Mouse (Mus musculus): ENCODE data around the gene Abcc4. TPM values are rescaled to one million over a fixed set of nuclear protein-coding genes. Genes with fewer than 3 reads are reported as not detected.

Gene Abcc4
- polyA plus RNA-seq, 1 experiment from 2014 or later, result 3.6 TPM

- Histone ChIP-seq H3K4me2 (ENCODE audit: low read depth, low read length) (no peak overlapping the region), H3K36me3 (replicated peaks; ENCODE audit: control insufficient read depth, insufficient read depth, low read depth, low read length) (no peaks in the 10 kb centered on the region), H3K4me1 (ENCODE audit: control insufficient read depth, insufficient read depth, low read length) (0 out of 2 replicates have a peak, but pooled peaks cover 2% of the 10 kb centered on the region), H3K9ac (replicated peaks; ENCODE audit: low read length) (no peak overlapping the region), H3K4me3 (ENCODE audit: low read depth, low read length) (no peak overlapping the region), H3K27me3 (ENCODE audit: control insufficient read depth, insufficient read depth, low read length) (no peaks in the 10 kb centered on the region), H3K27ac (replicated peaks; ENCODE audit: low read depth, low read length) (no peak overlapping the region), H3K9me3 (replicated peaks; ENCODE audit: control insufficient read depth, low read length) (no peaks in the 10 kb centered on the region)
- no peak for ATAC-seq (replicated peaks; ENCODE audit: insufficient number of reproducible peaks, low FRiP score, low TSS enrichment, low read depth)
- DNase-seq (ENCODE audit: low spot score), result no peak
- WGBS, result 90% methylated on average over 16 of the region's 16 CpGs
Measured at GRCm38 (mm10) chr14:118716372-118717312, 10.6 kb upstream of the Abcc4 start.

- WGBS, result 73% methylated on average over 6 of the region's 6 CpGs
- Histone ChIP-seq H3K4me1 (ENCODE audit: control insufficient read depth, insufficient read depth, low read length) (0 out of 2 replicates have a peak, but pooled peaks cover 2% of the 10 kb centered on the region), H3K9me3 (replicated peaks; ENCODE audit: control insufficient read depth, low read length) (no peaks in the 10 kb centered on the region), H3K27me3 (ENCODE audit: control insufficient read depth, insufficient read depth, low read length) (no peaks in the 10 kb centered on the region), H3K27ac (replicated peaks; ENCODE audit: low read depth, low read length) (no peak overlapping the region), H3K36me3 (replicated peaks; ENCODE audit: control insufficient read depth, insufficient read depth, low read depth, low read length) (no peaks in the 10 kb centered on the region), H3K4me2 (ENCODE audit: low read depth, low read length) (no peak overlapping the region), H3K9ac (replicated peaks; ENCODE audit: low read length) (no peak overlapping the region), H3K4me3 (ENCODE audit: low read depth, low read length) (no peak overlapping the region)
- no peak for DNase-seq (ENCODE audit: low spot score)
- ATAC-seq (replicated peaks; ENCODE audit: insufficient number of reproducible peaks, low FRiP score, low TSS enrichment, low read depth), result no peak
Measured at GRCm38 (mm10) chr14:118714720-118715119, 8.7 kb upstream of the Abcc4 start.

GRCm38 (mm10) chr14:118714320-118714719, 8.3 kb upstream of the Abcc4 start:
- Histone ChIP-seq H3K9me3 (replicated peaks; ENCODE audit: control insufficient read depth, low read length) (no peaks in the 10 kb centered on the region), H3K4me3 (ENCODE audit: low read depth, low read length) (no peak overlapping the region), H3K27ac (replicated peaks; ENCODE audit: low read depth, low read length) (no peak overlapping the region), H3K4me1 (ENCODE audit: control insufficient read depth, insufficient read depth, low read length) (0 out of 2 replicates have a peak, but pooled peaks cover 2% of the 10 kb centered on the region), H3K27me3 (ENCODE audit: control insufficient read depth, insufficient read depth, low read length) (no peaks in the 10 kb centered on the region), H3K9ac (replicated peaks; ENCODE audit: low read length) (no peak overlapping the region), H3K36me3 (replicated peaks; ENCODE audit: control insufficient read depth, insufficient read depth, low read depth, low read length) (no peaks in the 10 kb centered on the region), H3K4me2 (ENCODE audit: low read depth, low read length) (no peak overlapping the region)
- 83% methylated on average over 2 of the region's 2 CpGs for WGBS
- no peak for ATAC-seq (replicated peaks; ENCODE audit: insufficient number of reproducible peaks, low FRiP score, low TSS enrichment, low read depth)
- DNase-seq (ENCODE audit: low spot score), result no peak

GRCm38 (mm10) chr14:118713869-118714268, 7.8 kb upstream of the Abcc4 start:
- WGBS, result 7% methylated on average over 8 of the region's 8 CpGs
- H3K4me3 ChIP-seq (ENCODE audit: low read depth, low read length), result peak overlapping the region; percentile 16; the same call in 1 of the 2 replicates
- peak overlapping the region; percentile 37 for H3K4me2 ChIP-seq (ENCODE audit: low read depth, low read length)
- H3K36me3 ChIP-seq (replicated peaks; ENCODE audit: control insufficient read depth, insufficient read depth, low read depth, low read length), result no peaks in the 10 kb centered on the region
- 0 out of 2 replicates have a peak, but pooled peaks cover 2% of the 10 kb centered on the region for H3K4me1 ChIP-seq (ENCODE audit: control insufficient read depth, insufficient read depth, low read length)
- no peak for ATAC-seq (replicated peaks; ENCODE audit: insufficient number of reproducible peaks, low FRiP score, low TSS enrichment, low read depth)
- no peak for DNase-seq (ENCODE audit: low spot score)
- no peak overlapping the region; the same call in 1 of the 2 replicates for H3K9ac ChIP-seq (replicated peaks; ENCODE audit: low read length)
- no peaks in the 10 kb centered on the region for H3K9me3 ChIP-seq (replicated peaks; ENCODE audit: control insufficient read depth, low read length)
- H3K27ac ChIP-seq (replicated peaks; ENCODE audit: low read depth, low read length), result no peak overlapping the region
- no peaks in the 10 kb centered on the region for H3K27me3 ChIP-seq (ENCODE audit: control insufficient read depth, insufficient read depth, low read length)

- Histone ChIP-seq H3K27ac (replicated peaks; ENCODE audit: low read depth, low read length) (no peak overlapping the region), H3K4me3 (ENCODE audit: low read depth, low read length) (peak overlapping the region; percentile 16), H3K27me3 (ENCODE audit: control insufficient read depth, insufficient read depth, low read length) (no peaks in the 10 kb centered on the region), H3K9me3 (replicated peaks; ENCODE audit: control insufficient read depth, low read length) (no peaks in the 10 kb centered on the region), H3K4me1 (ENCODE audit: control insufficient read depth, insufficient read depth, low read length) (0 out of 2 replicates have a peak, but pooled peaks cover 2% of the 10 kb centered on the region), H3K36me3 (replicated peaks; ENCODE audit: control insufficient read depth, insufficient read depth, low read depth, low read length) (no peaks in the 10 kb centered on the region), H3K9ac (replicated peaks; ENCODE audit: low read length) (peak overlapping the region; percentile 15; the same call in 1 of the 2 replicates), H3K4me2 (ENCODE audit: low read depth, low read length) (peak overlapping the region; percentile 37)
- no peak for ATAC-seq (replicated peaks; ENCODE audit: insufficient number of reproducible peaks, low FRiP score, low TSS enrichment, low read depth)
- no peak for DNase-seq (ENCODE audit: low spot score)
- under 1% methylated on average over 18 of the region's 18 CpGs for WGBS
Measured at GRCm38 (mm10) chr14:118713408-118713807, 7.4 kb upstream of the Abcc4 start.

- 0 out of 2 replicates have a peak, but pooled peaks cover 2% of the 10 kb centered on the region for H3K4me1 ChIP-seq (ENCODE audit: control insufficient read depth, insufficient read depth, low read length)
- H3K4me2 ChIP-seq (ENCODE audit: low read depth, low read length), result no peak overlapping the region
- no peak for ATAC-seq (replicated peaks; ENCODE audit: insufficient number of reproducible peaks, low FRiP score, low TSS enrichment, low read depth)
- H3K9me3 ChIP-seq (replicated peaks; ENCODE audit: control insufficient read depth, low read length), result no peaks in the 10 kb centered on the region
- H3K27me3 ChIP-seq (ENCODE audit: control insufficient read depth, insufficient read depth, low read length), result no peaks in the 10 kb centered on the region
- WGBS, result 39% methylated on average over 5 of the region's 5 CpGs
- H3K27ac ChIP-seq (replicated peaks; ENCODE audit: low read depth, low read length), result no peak overlapping the region
- H3K36me3 ChIP-seq (replicated peaks; ENCODE audit: control insufficient read depth, insufficient read depth, low read depth, low read length), result no peaks in the 10 kb centered on the region
- H3K9ac ChIP-seq (replicated peaks; ENCODE audit: low read length), result no peak overlapping the region
- no peak overlapping the region for H3K4me3 ChIP-seq (ENCODE audit: low read depth, low read length)
- DNase-seq (ENCODE audit: low spot score), result peak; percentile 49
Measured at GRCm38 (mm10) chr14:118712889-118713288, 6.9 kb upstream of the Abcc4 start.

GRCm38 (mm10) chr14:118710945-118711344, 4.9 kb upstream of the Abcc4 start:
- no peak overlapping the region for H3K4me2 ChIP-seq (ENCODE audit: low read depth, low read length)
- H3K9ac ChIP-seq (replicated peaks; ENCODE audit: low read length), result no peak overlapping the region
- H3K4me1 ChIP-seq (ENCODE audit: control insufficient read depth, insufficient read depth, low read length), result peaks cover 7% of the 10 kb centered on the region
- peaks cover 6% of the 10 kb centered on the region; the same call in 1 of the 2 replicates for H3K27me3 ChIP-seq (ENCODE audit: control insufficient read depth, insufficient read depth, low read length)
- H3K36me3 ChIP-seq (replicated peaks; ENCODE audit: control insufficient read depth, insufficient read depth, low read depth, low read length), result no peaks in the 10 kb centered on the region
- no peak for ATAC-seq (replicated peaks; ENCODE audit: insufficient number of reproducible peaks, low FRiP score, low TSS enrichment, low read depth)
- DNase-seq (ENCODE audit: low spot score), result no peak
- no peak overlapping the region for H3K27ac ChIP-seq (replicated peaks; ENCODE audit: low read depth, low read length)
- no peaks in the 10 kb centered on the region for H3K9me3 ChIP-seq (replicated peaks; ENCODE audit: control insufficient read depth, low read length)
- H3K4me3 ChIP-seq (ENCODE audit: low read depth, low read length), result no peak overlapping the region

- no peak overlapping the region for H3K4me3 ChIP-seq (ENCODE audit: low read depth, low read length)
- H3K27ac ChIP-seq (replicated peaks; ENCODE audit: low read depth, low read length), result no peak overlapping the region
- WGBS, result 33% methylated on average over 11 of the region's 11 CpGs
- H3K36me3 ChIP-seq (replicated peaks; ENCODE audit: control insufficient read depth, insufficient read depth, low read depth, low read length), result no peaks in the 10 kb centered on the region
- H3K27me3 ChIP-seq (ENCODE audit: control insufficient read depth, insufficient read depth, low read length), result peaks cover 16% of the 10 kb centered on the region
- no peak overlapping the region for H3K9ac ChIP-seq (replicated peaks; ENCODE audit: low read length)
- no peaks in the 10 kb centered on the region for H3K9me3 ChIP-seq (replicated peaks; ENCODE audit: control insufficient read depth, low read length)
- H3K4me1 ChIP-seq (ENCODE audit: control insufficient read depth, insufficient read depth, low read length), result peaks cover 7% of the 10 kb centered on the region
- peak; percentile 73 for DNase-seq (ENCODE audit: low spot score)
- no peak for ATAC-seq (replicated peaks; ENCODE audit: insufficient number of reproducible peaks, low FRiP score, low TSS enrichment, low read depth)
- H3K4me2 ChIP-seq (ENCODE audit: low read depth, low read length), result no peak overlapping the region
Measured at GRCm38 (mm10) chr14:118709736-118710135, 3.7 kb upstream of the Abcc4 start.
